Mouse (Mus musculus): ENCODE measurements around the gene Dnajb3. TPM values are rescaled to one million over a fixed set of nuclear protein-coding genes. Genes with fewer than 3 reads are reported as not detected.

Dnajb3 gene
- polyA plus RNA-seq, 1 experiment from 2014 or later = 14.7 TPM

DNA sequence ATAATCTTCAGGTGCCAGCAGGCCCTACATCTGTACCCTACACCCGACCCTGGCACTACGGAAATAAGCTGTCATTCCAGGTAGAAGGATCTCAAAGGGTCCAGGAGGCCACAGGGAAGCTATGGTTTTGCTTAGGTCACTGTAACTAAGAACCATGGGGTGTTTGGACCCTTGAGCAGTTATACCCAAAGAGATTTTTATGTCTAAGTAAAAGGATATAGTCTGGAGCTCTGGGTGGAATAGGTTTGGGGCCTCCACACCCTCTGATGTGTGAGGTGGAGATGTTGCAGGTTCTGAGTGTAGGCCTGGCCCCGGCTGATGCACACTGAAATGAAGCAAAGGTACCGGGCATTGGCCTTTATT is 28.6 kb upstream of the Dnajb3 start:
- no peak for ATAC-seq (ENCODE audit: low FRiP score)
- no peaks in the 10 kb centered on the region for H3K36me3 ChIP-seq (ENCODE audit: control insufficient read depth, insufficient read depth, low read length)
- no peak for DNase-seq (ENCODE audit: low spot score)
- H3K4me1 ChIP-seq (replicated peaks; ENCODE audit: control insufficient read depth, insufficient read depth, low read length) = no peaks in the 10 kb centered on the region
- no peak overlapping the region for H3K27ac ChIP-seq (ENCODE audit: low read depth, low read length)
- no peak overlapping the region for H3K4me2 ChIP-seq (replicated peaks; ENCODE audit: low read depth, low read length)
- peaks cover 95% of the 10 kb centered on the region for H3K9me3 ChIP-seq (ENCODE audit: control insufficient read depth, low read length)
- H3K9ac ChIP-seq (ENCODE audit: low read depth, low read length) = no peak overlapping the region
- WGBS = 66% methylated on average over 4 of the region's 4 CpGs
- no peak overlapping the region for H3K4me3 ChIP-seq (ENCODE audit: low read depth, low read length)
- H3K27me3 ChIP-seq (ENCODE audit: control insufficient read depth, insufficient read depth, low read length) = no peaks in the 10 kb centered on the region

DNA sequence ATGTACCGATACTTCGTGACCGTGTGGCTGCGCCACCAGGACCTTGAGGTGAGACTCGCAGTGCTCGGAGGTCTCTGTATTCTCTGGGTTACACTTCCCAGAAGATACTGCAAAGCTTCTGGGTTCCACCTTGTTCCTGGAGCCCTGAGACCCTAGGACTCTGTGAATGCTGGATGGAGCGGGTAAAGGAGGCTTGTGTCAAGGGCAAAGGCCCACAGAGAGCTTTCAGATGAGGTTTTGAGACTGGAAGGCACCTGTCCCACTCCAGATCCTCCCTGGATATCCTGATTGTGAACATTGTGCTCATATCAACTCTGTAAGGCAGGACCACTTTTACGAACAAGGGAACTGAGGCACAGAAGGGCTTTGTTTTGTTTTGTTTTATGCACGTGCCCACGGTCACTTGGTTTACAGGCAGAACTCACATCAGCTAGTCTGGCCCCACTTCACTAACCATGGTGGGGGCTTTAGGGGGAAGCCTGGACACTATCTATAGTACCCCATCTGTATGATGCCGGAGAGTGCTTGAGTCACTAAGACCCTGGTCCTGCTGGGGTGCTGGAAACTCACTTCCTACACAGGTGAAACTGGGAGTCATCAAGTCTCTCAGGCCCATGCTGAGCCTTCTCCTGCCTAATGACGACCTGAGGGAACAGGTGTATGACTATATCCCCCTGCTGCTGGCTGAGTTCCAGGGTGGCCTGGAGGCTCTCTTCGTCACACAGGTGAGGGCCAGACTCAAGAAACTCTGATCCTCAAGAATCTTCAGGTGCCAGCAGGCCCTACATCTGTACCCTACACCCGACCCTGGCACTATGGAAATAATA is 28.1 kb upstream of the Dnajb3 start:
- 67% methylated on average over 14 of the region's 14 CpGs for WGBS
- DNase-seq (ENCODE audit: low spot score) (no peak), ATAC-seq (ENCODE audit: low FRiP score) (no peak)
- Histone ChIP-seq H3K9ac (ENCODE audit: low read depth, low read length) (no peak overlapping the region), H3K4me3 (ENCODE audit: low read depth, low read length) (no peak overlapping the region), H3K27me3 (ENCODE audit: control insufficient read depth, insufficient read depth, low read length) (no peaks in the 10 kb centered on the region), H3K27ac (ENCODE audit: low read depth, low read length) (no peak overlapping the region), H3K36me3 (ENCODE audit: control insufficient read depth, insufficient read depth, low read length) (no peaks in the 10 kb centered on the region), H3K9me3 (ENCODE audit: control insufficient read depth, low read length) (peaks cover 95% of the 10 kb centered on the region), H3K4me2 (replicated peaks; ENCODE audit: low read depth, low read length) (no peak overlapping the region), H3K4me1 (replicated peaks; ENCODE audit: control insufficient read depth, insufficient read depth, low read length) (no peaks in the 10 kb centered on the region)

DNA sequence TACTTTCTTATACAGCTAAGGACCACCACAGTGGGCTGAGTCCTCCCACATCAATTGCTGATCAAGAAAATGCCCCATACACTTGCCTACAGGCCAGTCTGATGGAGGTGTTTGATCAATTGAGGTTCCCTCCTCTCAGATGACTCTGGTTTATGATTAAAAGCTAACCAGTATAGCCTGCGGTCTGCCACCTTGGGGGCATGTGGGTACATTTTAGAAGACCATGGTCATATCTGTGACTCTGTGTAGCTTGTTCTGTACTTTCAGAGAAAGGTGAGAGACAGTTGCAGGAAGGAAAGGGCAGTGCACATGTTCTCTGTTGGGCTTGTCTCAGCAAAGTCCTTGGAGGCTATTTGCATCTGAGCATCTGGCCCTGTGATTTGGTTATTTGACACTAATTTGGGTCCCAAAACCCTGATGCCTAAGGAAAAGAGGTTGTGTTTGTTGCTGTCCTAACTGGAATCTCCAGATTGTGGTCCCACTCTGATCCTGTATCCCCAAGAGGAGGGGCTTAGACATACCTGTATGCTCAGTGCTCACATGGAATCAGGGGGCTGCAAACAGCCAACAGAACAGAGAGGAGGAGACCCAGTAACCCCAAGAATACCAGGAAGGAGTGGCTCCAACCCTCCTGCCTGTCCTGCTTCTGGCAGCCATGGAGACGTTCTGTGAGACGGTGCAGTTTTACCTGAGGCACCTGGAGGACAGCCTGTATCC is 27.2 kb upstream of the Dnajb3 start:
- ATAC-seq (ENCODE audit: low FRiP score) (no peak), DNase-seq (ENCODE audit: low spot score) (no peak)
- Histone ChIP-seq H3K9ac (ENCODE audit: low read depth, low read length) (no peak overlapping the region), H3K4me1 (replicated peaks; ENCODE audit: control insufficient read depth, insufficient read depth, low read length) (no peaks in the 10 kb centered on the region), H3K27ac (ENCODE audit: low read depth, low read length) (no peak overlapping the region), H3K36me3 (ENCODE audit: control insufficient read depth, insufficient read depth, low read length) (no peaks in the 10 kb centered on the region), H3K9me3 (ENCODE audit: control insufficient read depth, low read length) (peaks cover 95% of the 10 kb centered on the region), H3K27me3 (ENCODE audit: control insufficient read depth, insufficient read depth, low read length) (no peaks in the 10 kb centered on the region), H3K4me3 (ENCODE audit: low read depth, low read length) (no peak overlapping the region), H3K4me2 (replicated peaks; ENCODE audit: low read depth, low read length) (no peak overlapping the region)
- WGBS = 56% methylated on average over 3 of the region's 3 CpGs

DNA sequence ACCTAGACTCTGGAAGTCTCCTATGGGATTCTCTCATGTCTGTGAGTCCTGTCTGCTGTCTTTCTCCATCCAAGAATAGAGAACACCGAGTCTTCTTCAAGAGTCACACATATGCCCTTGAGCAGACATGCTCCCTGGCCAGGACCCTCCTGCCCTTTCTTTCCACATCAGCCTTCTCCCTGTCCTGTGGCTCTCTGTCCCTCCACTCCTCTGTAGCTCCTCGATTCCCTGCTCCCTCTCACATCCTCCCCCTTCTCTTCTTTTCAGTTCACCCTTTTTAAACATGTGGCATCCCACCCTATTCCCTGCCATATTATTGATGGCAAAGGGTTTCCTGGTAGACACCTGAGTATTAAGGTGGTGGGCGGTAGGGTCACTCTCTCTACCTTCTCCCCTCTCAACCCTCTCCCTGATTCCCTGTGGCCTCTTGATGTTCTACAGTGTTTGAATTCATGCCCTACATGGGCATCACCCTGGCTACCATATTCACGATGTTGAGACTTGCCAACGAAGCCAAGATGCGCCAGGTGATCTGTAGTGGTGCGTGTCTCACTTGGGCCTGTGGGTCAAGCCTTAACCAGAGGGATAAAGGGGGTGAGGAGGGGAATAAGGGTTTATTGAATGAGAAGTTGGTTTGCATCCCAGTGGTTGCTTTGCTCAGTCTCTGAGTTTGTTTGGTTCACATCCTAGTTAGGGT is 26.4 kb upstream of the Dnajb3 start:
- Histone ChIP-seq H3K4me1 (replicated peaks; ENCODE audit: control insufficient read depth, insufficient read depth, low read length) (no peaks in the 10 kb centered on the region), H3K27ac (ENCODE audit: low read depth, low read length) (no peak overlapping the region), H3K36me3 (ENCODE audit: control insufficient read depth, insufficient read depth, low read length) (no peaks in the 10 kb centered on the region), H3K9ac (ENCODE audit: low read depth, low read length) (no peak overlapping the region), H3K4me3 (ENCODE audit: low read depth, low read length) (no peak overlapping the region), H3K27me3 (ENCODE audit: control insufficient read depth, insufficient read depth, low read length) (no peaks in the 10 kb centered on the region), H3K9me3 (ENCODE audit: control insufficient read depth, low read length) (peaks cover 96% of the 10 kb centered on the region), H3K4me2 (replicated peaks; ENCODE audit: low read depth, low read length) (no peak overlapping the region)
- WGBS = 69% methylated on average over 7 of the region's 7 CpGs
- no peak for ATAC-seq (ENCODE audit: low FRiP score)
- DNase-seq (ENCODE audit: low spot score) = no peak

DNA sequence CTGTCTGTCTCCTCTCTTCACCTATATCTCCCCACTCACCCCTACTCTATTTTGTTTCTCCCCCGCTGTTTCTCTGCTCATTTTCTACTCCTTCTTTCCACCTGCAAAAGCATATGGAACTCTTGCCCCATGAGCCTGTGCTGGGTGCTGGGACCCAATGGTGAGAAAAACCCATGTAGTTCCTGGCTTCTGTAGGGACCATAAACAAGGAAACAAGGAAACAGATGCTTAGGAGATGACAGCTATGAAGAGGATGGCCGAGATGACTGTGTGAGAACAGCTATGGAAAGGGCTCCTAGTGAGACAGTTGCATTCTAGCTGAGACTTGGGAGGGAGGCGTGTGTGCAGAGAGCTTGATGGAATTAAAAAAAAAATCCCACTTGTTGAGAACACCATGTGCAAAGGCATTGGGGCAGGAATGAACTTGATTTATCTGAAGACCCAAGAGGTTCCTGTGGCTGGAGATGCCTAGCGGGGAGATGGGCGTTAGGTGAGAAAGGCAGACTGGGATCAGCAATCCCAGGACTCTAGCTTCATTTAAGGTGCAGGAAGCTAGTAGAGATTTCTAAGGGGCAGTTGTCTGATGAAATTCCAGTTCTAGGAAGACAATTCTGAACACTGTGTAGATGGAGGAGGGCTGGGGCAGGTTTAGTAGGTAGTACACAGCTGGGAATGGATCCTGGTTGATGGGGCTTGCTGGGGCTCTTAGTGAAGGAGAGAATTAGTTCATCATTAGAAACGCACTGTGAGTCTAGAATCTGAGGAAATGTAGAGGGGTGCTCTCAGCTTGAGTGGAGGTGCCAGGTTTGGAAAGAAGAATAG is 25.6 kb upstream of the Dnajb3 start:
- H3K9me3 ChIP-seq (ENCODE audit: control insufficient read depth, low read length) = peaks cover 99% of the 10 kb centered on the region
- DNase-seq (ENCODE audit: low spot score) (no peak), ATAC-seq (ENCODE audit: low FRiP score) (no peak)
- H3K4me3 ChIP-seq (ENCODE audit: low read depth, low read length) = no peak overlapping the region
- no peak overlapping the region for H3K9ac ChIP-seq (ENCODE audit: low read depth, low read length)
- 78% methylated on average over 6 of the region's 6 CpGs for WGBS
- no peaks in the 10 kb centered on the region for H3K4me1 ChIP-seq (replicated peaks; ENCODE audit: control insufficient read depth, insufficient read depth, low read length)
- no peak overlapping the region for H3K27ac ChIP-seq (ENCODE audit: low read depth, low read length)
- no peaks in the 10 kb centered on the region for H3K36me3 ChIP-seq (ENCODE audit: control insufficient read depth, insufficient read depth, low read length)
- no peaks in the 10 kb centered on the region for H3K27me3 ChIP-seq (ENCODE audit: control insufficient read depth, insufficient read depth, low read length)
- H3K4me2 ChIP-seq (replicated peaks; ENCODE audit: low read depth, low read length) = no peak overlapping the region

DNA sequence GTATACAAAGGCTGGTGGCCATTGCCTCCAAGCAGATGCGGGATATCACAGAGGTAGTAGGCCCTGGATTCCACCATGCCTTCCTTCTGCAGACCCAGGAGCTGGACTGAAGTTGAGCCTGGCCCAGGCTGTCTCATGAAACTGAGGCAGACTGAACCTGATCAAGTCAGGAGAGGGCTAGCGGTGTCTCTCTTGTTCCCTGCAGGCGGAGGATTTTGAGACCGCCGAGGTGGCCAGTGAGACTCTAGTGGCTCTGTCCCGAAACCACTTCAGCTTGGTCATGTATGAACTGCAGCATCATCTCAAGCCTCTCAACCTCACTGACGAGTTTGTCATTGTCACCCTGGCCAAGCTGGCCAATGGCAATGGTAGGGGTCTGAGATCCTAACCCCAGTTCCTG is 24.8 kb upstream of the Dnajb3 start:
- Histone ChIP-seq H3K4me1 (replicated peaks; ENCODE audit: control insufficient read depth, insufficient read depth, low read length) (no peaks in the 10 kb centered on the region), H3K27ac (ENCODE audit: low read depth, low read length) (no peak overlapping the region), H3K36me3 (ENCODE audit: control insufficient read depth, insufficient read depth, low read length) (no peaks in the 10 kb centered on the region), H3K4me2 (replicated peaks; ENCODE audit: low read depth, low read length) (no peak overlapping the region), H3K9me3 (ENCODE audit: control insufficient read depth, low read length) (peaks cover 99% of the 10 kb centered on the region), H3K9ac (ENCODE audit: low read depth, low read length) (no peak overlapping the region), H3K4me3 (ENCODE audit: low read depth, low read length) (no peak overlapping the region), H3K27me3 (ENCODE audit: control insufficient read depth, insufficient read depth, low read length) (no peaks in the 10 kb centered on the region)
- no peak; the same call in 1 of the 2 replicates for ATAC-seq (ENCODE audit: low FRiP score)
- WGBS = 75% methylated on average over 7 of the region's 7 CpGs
- DNase-seq (ENCODE audit: low spot score) = no peak

DNA sequence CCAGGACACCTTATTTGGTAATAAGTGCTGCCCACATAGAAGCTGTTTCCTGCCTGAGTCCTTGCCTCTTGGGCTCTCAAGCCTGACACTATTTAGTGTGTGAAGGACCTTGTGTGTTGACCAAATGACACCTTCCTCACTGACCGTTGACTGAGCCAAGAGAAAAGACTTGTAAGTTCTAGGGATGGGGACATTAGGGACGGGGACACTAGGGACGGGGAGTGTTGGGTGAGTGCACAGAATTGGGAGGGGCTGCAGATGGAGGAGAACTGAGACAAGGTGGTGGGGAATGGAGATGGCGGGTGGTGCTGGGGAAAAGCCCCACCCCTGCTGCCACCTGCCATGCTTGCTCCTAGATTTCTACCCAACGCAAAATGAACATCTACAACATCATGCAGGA is 24.4 kb upstream of the Dnajb3 start:
- Histone ChIP-seq H3K4me3 (ENCODE audit: low read depth, low read length) (no peak overlapping the region), H3K36me3 (ENCODE audit: control insufficient read depth, insufficient read depth, low read length) (no peaks in the 10 kb centered on the region), H3K4me1 (replicated peaks; ENCODE audit: control insufficient read depth, insufficient read depth, low read length) (no peaks in the 10 kb centered on the region), H3K9ac (ENCODE audit: low read depth, low read length) (no peak overlapping the region), H3K27ac (ENCODE audit: low read depth, low read length) (no peak overlapping the region), H3K9me3 (ENCODE audit: control insufficient read depth, low read length) (peaks cover 97% of the 10 kb centered on the region), H3K4me2 (replicated peaks; ENCODE audit: low read depth, low read length) (no peak overlapping the region), H3K27me3 (ENCODE audit: control insufficient read depth, insufficient read depth, low read length) (no peaks in the 10 kb centered on the region)
- no peak for DNase-seq (ENCODE audit: low spot score)
- peak; percentile 4; the same call in 1 of the 2 replicates for ATAC-seq (ENCODE audit: low FRiP score)
- WGBS = 87% methylated on average over 5 of the region's 5 CpGs

DNA sequence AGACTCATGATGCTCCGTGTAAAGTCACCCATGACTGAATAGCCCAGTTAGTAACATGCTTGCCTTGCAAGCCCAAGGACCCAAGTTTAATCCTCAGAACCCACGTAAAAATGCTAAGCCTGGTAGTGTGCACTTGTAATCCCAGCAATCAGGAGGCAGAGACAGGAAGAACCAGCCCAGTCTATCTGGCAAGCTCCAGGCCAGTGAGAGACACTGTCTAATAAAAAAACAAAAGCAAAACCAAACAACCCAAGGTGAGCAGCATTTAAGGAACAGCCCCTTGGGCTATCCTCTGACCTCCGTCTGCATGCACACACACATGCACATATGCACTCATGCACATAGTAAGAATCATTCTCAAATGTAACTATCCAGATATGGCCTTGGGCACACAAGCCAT is 24.0 kb upstream of the Dnajb3 start:
- H3K4me2 ChIP-seq (replicated peaks; ENCODE audit: low read depth, low read length) = no peak overlapping the region
- 78% methylated on average over 3 of the region's 3 CpGs for WGBS
- no peak for DNase-seq (ENCODE audit: low spot score)
- no peaks in the 10 kb centered on the region for H3K27me3 ChIP-seq (ENCODE audit: control insufficient read depth, insufficient read depth, low read length)
- H3K27ac ChIP-seq (ENCODE audit: low read depth, low read length) = no peak overlapping the region
- no peak overlapping the region for H3K4me3 ChIP-seq (ENCODE audit: low read depth, low read length)
- peak; percentile 1; the same call in 1 of the 2 replicates for ATAC-seq (ENCODE audit: low FRiP score)
- H3K36me3 ChIP-seq (ENCODE audit: control insufficient read depth, insufficient read depth, low read length) = no peaks in the 10 kb centered on the region
- H3K4me1 ChIP-seq (replicated peaks; ENCODE audit: control insufficient read depth, insufficient read depth, low read length) = no peaks in the 10 kb centered on the region
- H3K9ac ChIP-seq (ENCODE audit: low read depth, low read length) = no peak overlapping the region
- peaks cover 93% of the 10 kb centered on the region for H3K9me3 ChIP-seq (ENCODE audit: control insufficient read depth, low read length)

Data from hindbrain, embryonic 11.5 days (tissue).